Mouse (Mus musculus) forebrain, embryonic 12.5 days (tissue): ENCODE measurements at regions not wholly inside any gene's neighbourhood (a gene's known extent, or its start where the extent isn't known, plus 50 kb on each side); places are given as distances from the start of the nearest gene placed in this dataset.

Experiments
- ATAC-seq: fragments of 200-750 bp; cut with Nextera tagmentation; 2 replicates; pipeline ENCODE4 v1.8.0; 2017; ENCODE audit warnings: moderate TSS enrichment; ENCODE audit not compliant: low FRiP score
- H3K27ac ChIP-seq: fragments of 300-500 bp; sonication (generic); 2 replicates; pipeline ENCODE4 v1.5.1; 2016; ENCODE audit warnings: mild to moderate bottlenecking
- H3K27me3 ChIP-seq: fragments of 300-500 bp; sonication (generic); 2 replicates; pipeline ENCODE4 v1.6.1; 2016; ENCODE audit warnings: mild to moderate bottlenecking
- H3K36me3 ChIP-seq: fragments of 300-500 bp; sonication (generic); replicated peaks from 2 replicates; pipeline ENCODE4 v1.6.1; 2016; ENCODE audit warnings: mild to moderate bottlenecking
- H3K4me1 ChIP-seq: fragments of 300-500 bp; sonication (generic); 2 replicates; pipeline ENCODE4 v1.6.1; 2016
- H3K4me2 ChIP-seq: fragments of 300-500 bp; sonication (generic); 2 replicates; pipeline ENCODE4 v1.6.1; 2016; ENCODE audit warnings: mild to moderate bottlenecking, moderate library complexity
- H3K4me3 ChIP-seq: fragments of 300-500 bp; sonication (generic); replicated peaks from 2 replicates; pipeline ENCODE4 v1.5.1; 2016; ENCODE audit warnings: mild to moderate bottlenecking
- H3K9ac ChIP-seq: fragments of 300-500 bp; sonication (generic); 2 replicates; pipeline ENCODE4 v1.6.1; 2016; ENCODE audit warnings: mild to moderate bottlenecking
- H3K9me3 ChIP-seq: fragments of 300-500 bp; sonication (generic); 2 replicates; pipeline ENCODE4 v1.6.1; 2016
- WGBS: fragments of 180-500 bp; shearing (Covaris S2); methylation state at CpG from one replicate; pipeline ENCODE4 v1.1.7; 2016; 5-methylcytosine and 5-hydroxymethylcytosine counted together

DNA sequence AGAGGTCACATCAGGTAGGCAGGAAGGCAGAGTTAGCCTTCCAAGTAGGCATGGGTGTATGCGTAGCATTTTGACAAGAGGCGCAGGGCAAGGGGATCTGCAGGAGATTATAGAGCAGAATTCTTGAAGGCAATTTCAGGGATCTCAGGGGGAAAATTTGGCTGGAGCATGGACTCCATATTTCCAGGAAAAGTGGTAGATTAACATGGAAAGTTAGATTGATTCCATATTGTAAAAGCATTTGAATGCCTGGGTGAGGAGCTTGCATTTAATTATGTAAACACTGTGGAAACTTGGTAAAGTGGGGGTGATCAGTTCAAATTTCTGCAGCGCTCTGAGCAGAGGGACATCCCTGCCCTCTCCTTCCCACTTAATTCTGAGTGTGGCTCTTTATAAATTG is 146.7 kb downstream of the Pax3 start:
- no peaks in the 10 kb centered on the region for H3K27me3 ChIP-seq
- no peak overlapping the region for H3K4me2 ChIP-seq
- no peaks in the 10 kb centered on the region for H3K4me1 ChIP-seq
- ATAC-seq, result no peak
- H3K27ac ChIP-seq, result no peak overlapping the region
- no peak overlapping the region for H3K4me3 ChIP-seq
- no peaks in the 10 kb centered on the region for H3K36me3 ChIP-seq
- WGBS, result 90% methylated on average over 3 of the region's 3 CpGs
- no peaks in the 10 kb centered on the region for H3K9me3 ChIP-seq
- H3K9ac ChIP-seq, result no peak overlapping the region

DNA sequence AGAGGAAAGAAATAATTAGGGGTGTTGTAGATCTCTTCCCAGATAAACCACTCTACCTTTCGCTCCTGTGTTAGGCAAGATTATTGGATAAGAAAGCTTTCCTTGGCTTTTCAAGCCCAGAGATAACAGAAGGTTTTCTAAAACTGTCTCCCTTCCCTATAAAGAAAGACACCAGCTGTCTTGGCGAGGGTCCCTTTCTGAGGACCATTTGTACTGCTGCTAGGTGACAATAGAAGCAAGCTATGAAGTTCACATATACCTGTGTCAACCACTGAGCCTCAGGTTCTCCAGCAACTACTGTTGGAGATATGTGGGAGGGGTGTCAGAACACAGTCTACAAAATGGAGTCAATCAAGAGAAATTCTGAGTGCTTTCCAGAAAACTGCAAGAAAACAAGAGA is 164.6 kb downstream of the Pax3 start:
- no peak overlapping the region for H3K4me2 ChIP-seq
- no peaks in the 10 kb centered on the region; the same call in 1 of the 2 replicates for H3K27me3 ChIP-seq
- no peak overlapping the region for H3K4me3 ChIP-seq
- no peaks in the 10 kb centered on the region for H3K4me1 ChIP-seq
- no peaks in the 10 kb centered on the region for H3K9me3 ChIP-seq
- no peak overlapping the region for H3K9ac ChIP-seq
- WGBS, result 89% methylated on average over 2 of the region's 2 CpGs
- ATAC-seq, result no peak
- H3K36me3 ChIP-seq, result no peaks in the 10 kb centered on the region
- H3K27ac ChIP-seq, result no peak overlapping the region

DNA sequence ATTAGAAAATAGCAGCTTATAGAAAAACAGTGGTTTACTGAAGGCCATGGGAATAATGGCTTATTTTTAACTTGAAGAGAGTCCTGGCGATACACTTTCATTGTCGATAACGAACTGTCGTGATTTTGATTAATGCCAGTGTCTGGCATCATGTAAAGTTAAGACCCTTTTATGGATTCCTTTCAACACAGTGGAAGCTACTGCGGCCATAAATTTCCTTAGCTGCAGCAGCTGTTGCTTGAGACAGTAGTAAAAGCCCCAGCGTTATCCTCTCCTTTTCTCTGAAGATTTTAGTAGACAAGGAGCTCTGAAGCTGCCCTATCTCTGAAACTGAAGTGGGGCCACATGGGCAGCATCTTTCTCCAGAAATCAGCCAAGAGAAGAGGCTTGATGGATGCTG is 175.2 kb downstream of the Pax3 start:
- H3K4me1 ChIP-seq, result peaks cover 2% of the 10 kb centered on the region; the same call in 1 of the 2 replicates
- H3K27me3 ChIP-seq, result 0 out of 2 replicates have a peak, but pooled peaks cover 3% of the 10 kb centered on the region
- H3K4me3 ChIP-seq, result no peak overlapping the region
- no peak overlapping the region for H3K4me2 ChIP-seq
- H3K36me3 ChIP-seq, result no peaks in the 10 kb centered on the region
- no peaks in the 10 kb centered on the region for H3K9me3 ChIP-seq
- no peak overlapping the region for H3K27ac ChIP-seq
- H3K9ac ChIP-seq, result no peak overlapping the region
- ATAC-seq, result no peak
- WGBS, result 80% methylated on average over 6 of the region's 6 CpGs

DNA sequence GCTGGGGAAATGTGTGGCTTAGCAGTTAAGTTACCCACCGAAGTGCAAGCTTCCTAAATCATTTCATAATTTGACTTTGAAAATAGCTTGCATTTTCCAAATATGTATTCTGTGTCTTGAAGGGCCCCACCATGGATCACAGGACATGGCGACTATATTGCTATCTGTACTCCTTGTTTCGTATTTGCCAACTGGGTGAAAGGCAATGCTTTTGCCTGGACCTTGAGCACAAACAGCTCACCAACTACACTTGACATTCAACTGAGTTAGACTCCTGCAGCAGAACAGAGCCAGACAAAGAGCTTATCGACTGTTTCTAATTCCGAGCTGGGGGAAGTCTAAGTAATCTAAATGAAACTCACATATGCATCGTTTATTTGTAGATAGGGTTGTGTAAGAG is 175.9 kb downstream of the Pax3 start:
- Histone ChIP-seq H3K27me3 (0 out of 2 replicates have a peak, but pooled peaks cover 3% of the 10 kb centered on the region), H3K4me2 (no peak overlapping the region), H3K4me3 (no peak overlapping the region), H3K9me3 (no peaks in the 10 kb centered on the region), H3K9ac (no peak overlapping the region), H3K4me1 (peaks cover 7% of the 10 kb centered on the region; the same call in 1 of the 2 replicates), H3K27ac (no peak overlapping the region), H3K36me3 (no peaks in the 10 kb centered on the region)
- no peak for ATAC-seq
- 82% methylated on average over 6 of the region's 6 CpGs for WGBS

DNA sequence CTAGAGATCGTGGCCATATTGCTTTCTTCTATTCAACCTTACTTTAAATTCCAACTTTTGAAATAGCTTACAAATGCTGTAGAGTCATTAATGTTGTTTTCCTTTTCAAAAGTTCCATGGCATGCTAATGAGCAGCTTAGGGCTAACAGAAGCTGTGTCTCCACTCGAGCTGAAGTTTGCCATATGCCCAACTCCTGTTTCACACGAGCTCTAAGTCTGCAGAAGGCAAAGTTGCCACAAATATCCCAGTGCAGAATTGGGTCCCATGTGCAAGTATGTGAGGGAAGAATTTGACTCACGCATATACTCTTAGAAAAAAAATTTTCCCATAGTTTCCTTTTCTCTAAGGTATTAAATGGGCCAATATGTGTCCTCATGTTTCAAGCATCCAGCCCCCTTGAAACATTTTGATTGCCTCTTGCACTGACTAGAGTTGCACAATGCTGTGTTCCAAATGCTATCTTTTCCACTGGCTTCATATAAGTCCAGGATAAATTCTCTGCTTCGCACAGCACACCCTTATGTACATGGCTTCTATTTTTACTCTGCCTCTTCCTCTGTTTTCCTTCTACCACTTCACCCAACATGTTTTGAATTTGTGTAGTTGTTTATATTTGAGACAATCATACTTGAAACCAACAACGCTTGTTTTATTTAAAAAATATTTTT is 178.9 kb downstream of the Pax3 start:
- peaks cover 7% of the 10 kb centered on the region; the same call in 1 of the 2 replicates for H3K4me1 ChIP-seq
- no peak for ATAC-seq

DNA sequence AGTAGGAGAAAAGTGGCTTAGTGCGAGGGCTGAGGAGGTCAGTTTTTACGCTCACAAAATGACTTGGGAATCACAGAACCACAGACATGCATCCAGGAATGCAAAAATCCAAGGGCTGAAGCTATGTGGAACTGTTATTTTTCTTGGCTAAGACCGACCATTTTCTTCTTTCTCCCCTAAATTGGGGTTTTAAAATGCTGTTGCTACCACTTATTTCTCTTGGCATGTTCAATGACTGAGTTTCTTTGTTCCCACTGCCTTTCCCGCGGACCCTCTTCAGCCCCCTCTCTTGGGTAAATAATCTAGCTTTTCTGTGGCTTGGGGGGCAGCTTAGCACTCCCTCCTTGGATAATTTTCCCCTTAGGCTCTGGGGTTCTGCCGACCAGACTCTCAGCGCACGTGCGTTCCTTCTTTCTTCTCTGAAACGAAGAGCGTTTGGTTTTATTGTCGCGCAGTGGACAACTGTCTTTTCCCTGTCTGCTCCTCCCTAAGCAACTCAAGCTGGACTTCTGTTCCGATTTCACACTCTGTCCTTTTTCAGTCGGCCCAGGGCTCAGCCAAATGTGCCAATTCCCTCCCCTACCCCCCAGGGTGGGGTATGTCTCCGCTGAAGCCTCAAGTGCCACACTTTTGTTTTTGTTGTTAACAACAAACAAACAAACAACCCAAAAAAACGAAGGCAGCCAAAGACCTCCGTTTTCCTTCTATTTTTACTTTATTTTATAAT is 180.2 kb downstream of the Pax3 start:
- H3K4me2 ChIP-seq, result no peak overlapping the region
- no peaks in the 10 kb centered on the region for H3K36me3 ChIP-seq
- 64% methylated on average over 18 of the region's 18 CpGs for WGBS
- no peak for ATAC-seq
- H3K4me1 ChIP-seq, result peaks cover 7% of the 10 kb centered on the region; the same call in 1 of the 2 replicates
- H3K9ac ChIP-seq, result no peak overlapping the region
- peaks cover 8% of the 10 kb centered on the region; the same call in 1 of the 2 replicates for H3K27me3 ChIP-seq
- H3K4me3 ChIP-seq, result no peak overlapping the region
- no peak overlapping the region for H3K27ac ChIP-seq
- H3K9me3 ChIP-seq, result no peaks in the 10 kb centered on the region

More for the DNA sequence above, 178.9 kb downstream of the Pax3 start:
- no peak overlapping the region for H3K9ac ChIP-seq
- no peak overlapping the region for H3K4me2 ChIP-seq
- no peak overlapping the region for H3K27ac ChIP-seq
- H3K9me3 ChIP-seq, result no peaks in the 10 kb centered on the region
- no peak overlapping the region for H3K4me3 ChIP-seq
- H3K27me3 ChIP-seq, result 0 out of 2 replicates have a peak, but pooled peaks cover 7% of the 10 kb centered on the region
- H3K36me3 ChIP-seq, result no peaks in the 10 kb centered on the region
- WGBS, result 74% methylated on average over 6 of the region's 6 CpGs

DNA sequence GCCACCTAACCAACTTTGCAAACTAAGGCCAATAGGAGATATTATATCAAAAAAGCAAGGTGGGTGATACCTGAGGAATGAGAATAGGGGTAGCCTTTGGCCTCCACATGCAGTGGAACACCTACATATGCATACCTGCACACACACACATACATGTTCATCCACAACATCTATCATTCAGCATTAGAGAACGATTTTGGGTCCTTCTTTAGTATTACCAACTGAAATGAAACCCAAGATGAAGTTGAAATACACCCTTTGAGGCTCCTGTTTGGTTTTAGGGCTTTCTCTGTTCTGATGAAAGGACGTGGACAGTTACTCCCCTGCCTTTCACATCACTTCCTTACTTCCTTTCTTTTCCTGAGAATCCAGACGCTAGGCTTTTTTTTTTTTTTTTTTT is 180.9 kb downstream of the Pax3 start:
- H3K4me3 ChIP-seq, result no peak overlapping the region

DNA sequence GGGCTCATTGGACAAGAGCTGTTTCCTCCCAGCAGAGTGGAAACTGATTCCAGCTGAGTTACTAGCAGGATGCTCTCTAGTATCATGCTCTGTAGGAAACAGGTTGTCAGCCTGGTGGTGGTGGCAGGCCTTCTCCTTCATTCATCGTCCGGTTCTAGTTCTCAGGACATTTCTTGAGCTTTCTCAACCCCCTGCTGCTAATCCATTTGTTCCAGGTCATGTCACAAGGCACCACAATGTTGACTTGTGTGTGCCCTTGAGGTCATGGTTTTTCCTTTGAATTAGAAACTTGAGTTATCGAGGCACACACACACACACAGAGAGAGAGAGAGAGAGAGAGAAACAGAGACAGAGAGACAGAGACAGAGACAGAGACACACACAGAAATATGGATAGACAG is 183.5 kb downstream of the Pax3 start:
- Histone ChIP-seq H3K4me3 (no peak overlapping the region), H3K9ac (no peak overlapping the region), H3K36me3 (no peaks in the 10 kb centered on the region), H3K9me3 (no peaks in the 10 kb centered on the region), H3K4me1 (peaks cover 7% of the 10 kb centered on the region; the same call in 1 of the 2 replicates), H3K4me2 (no peak overlapping the region), H3K27me3 (peaks cover 18% of the 10 kb centered on the region; the same call in 1 of the 2 replicates), H3K27ac (no peak overlapping the region)
- no peak for ATAC-seq
- WGBS, result 9% methylated on average over 3 of the region's 3 CpGs

More for the DNA sequence above, 180.9 kb downstream of the Pax3 start:
- Histone ChIP-seq H3K27ac (no peak overlapping the region), H3K4me1 (peaks cover 7% of the 10 kb centered on the region; the same call in 1 of the 2 replicates), H3K9me3 (no peaks in the 10 kb centered on the region), H3K36me3 (no peaks in the 10 kb centered on the region), H3K9ac (no peak overlapping the region), H3K27me3 (peaks cover 11% of the 10 kb centered on the region; the same call in 1 of the 2 replicates), H3K4me2 (no peak overlapping the region)
- WGBS, result 49% methylated on average over 3 of the region's 3 CpGs
- ATAC-seq, result no peak

DNA sequence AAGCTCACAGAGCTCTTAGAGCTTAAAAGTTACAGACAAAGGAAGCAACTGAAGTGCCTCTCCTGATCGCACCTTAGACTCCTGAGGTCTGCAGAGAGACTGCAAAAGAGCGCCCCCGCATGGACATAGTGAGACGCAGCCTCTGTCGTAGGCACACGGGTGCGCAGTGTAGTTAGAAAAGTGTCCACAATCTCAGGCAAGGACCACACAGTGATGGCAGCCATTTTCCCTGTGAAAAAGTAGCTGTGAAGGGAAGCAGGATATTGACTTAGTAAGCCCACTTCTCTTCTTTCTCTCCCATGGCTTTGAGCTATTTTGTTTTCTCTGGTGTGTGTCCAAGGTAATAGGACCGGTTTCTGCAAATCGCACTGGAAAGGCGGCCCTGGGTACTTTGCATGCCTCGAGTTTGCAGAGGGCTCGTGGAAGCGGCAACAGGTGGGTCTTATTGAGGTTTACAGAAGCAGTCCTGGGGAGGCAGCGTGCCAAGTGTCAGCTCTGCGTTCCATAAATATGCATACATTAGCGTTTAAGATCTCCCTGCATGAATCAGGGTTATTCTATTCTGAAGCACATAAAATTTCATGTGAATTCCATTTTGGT is 188.0 kb downstream of the Pax3 start:
- Histone ChIP-seq H3K27ac (no peak overlapping the region), H3K27me3 (peaks cover 22% of the 10 kb centered on the region; the same call in 1 of the 2 replicates), H3K4me3 (no peak overlapping the region), H3K4me1 (no peaks in the 10 kb centered on the region), H3K4me2 (no peak overlapping the region), H3K9ac (no peak overlapping the region), H3K9me3 (no peaks in the 10 kb centered on the region), H3K36me3 (no peaks in the 10 kb centered on the region)
- WGBS, result 44% methylated on average over 16 of the region's 16 CpGs
- ATAC-seq, result no peak

DNA sequence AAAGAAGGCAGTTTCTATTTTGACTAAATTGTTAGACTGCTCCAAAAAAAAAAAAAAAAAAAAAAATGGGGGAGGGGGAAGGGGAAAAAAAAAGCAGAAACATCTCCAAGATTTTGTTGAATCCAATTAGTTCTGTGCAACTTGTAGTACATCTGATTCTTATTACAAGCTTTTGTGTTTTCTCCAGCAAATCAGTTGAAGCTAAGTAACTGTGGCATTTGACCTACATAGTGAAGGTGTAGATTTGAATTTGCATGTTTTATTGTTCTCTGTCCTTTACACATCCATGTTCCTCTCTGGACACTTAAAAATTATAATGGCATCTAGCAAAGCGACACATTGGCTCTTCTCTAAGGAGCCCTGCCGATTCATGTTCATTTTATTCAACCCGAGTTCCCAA is 192.6 kb downstream of the Pax3 start:
- Histone ChIP-seq H3K27me3 (peaks cover 9% of the 10 kb centered on the region; the same call in 1 of the 2 replicates), H3K9ac (no peak overlapping the region), H3K27ac (no peak overlapping the region), H3K9me3 (no peaks in the 10 kb centered on the region), H3K4me2 (no peak overlapping the region), H3K4me3 (no peak overlapping the region), H3K36me3 (no peaks in the 10 kb centered on the region), H3K4me1 (no peaks in the 10 kb centered on the region)
- ATAC-seq, result no peak
- 78% methylated on average over 3 of the region's 3 CpGs for WGBS

DNA sequence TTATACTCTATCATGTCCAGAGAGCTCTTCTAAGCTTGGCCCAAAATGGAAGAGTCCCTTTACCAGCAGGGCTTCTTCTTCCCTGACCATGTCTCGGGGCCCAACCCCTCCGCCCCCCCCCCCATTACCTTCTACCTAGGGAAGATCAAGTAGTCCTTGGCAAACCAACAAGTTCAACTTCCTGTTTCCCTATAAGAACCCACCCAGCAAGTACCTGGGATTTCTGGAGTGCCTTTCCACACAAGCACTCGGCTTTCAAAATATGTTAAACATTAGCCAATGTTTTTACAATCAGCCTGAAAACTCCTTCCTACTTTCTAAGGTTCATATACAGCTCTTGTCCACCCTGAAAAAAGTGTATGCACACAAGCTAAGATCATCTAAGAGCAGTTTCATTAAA is 198.2 kb downstream of the Pax3 start:
- no peaks in the 10 kb centered on the region for H3K36me3 ChIP-seq
- WGBS, result 87% methylated on average over 3 of the region's 3 CpGs
- H3K4me3 ChIP-seq, result no peak overlapping the region
- H3K9me3 ChIP-seq, result no peaks in the 10 kb centered on the region
- H3K4me2 ChIP-seq, result no peak overlapping the region
- no peak overlapping the region for H3K27ac ChIP-seq
- no peak overlapping the region for H3K9ac ChIP-seq
- no peaks in the 10 kb centered on the region for H3K4me1 ChIP-seq
- no peak for ATAC-seq
- peaks cover 3% of the 10 kb centered on the region; the same call in 1 of the 2 replicates for H3K27me3 ChIP-seq

DNA sequence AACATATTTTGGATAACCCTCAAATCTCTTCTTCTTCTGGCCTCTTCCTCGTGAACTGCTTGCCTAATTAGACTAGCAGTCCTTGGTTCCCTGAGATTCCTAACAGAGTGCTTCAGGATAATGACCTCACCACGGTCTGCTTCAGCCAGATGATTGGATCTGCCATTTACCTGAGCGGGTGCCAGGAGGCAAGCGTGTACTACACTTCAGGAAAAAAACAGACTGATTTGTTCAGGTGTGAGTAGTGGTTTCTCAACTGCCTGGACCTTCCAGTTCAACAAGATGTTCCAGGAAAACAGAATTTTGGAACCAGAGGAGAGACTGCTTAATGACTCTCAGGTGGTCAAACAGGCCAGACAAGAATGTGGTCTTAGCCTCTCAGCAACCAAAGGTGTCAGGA is 215.4 kb downstream of the Pax3 start:
- Histone ChIP-seq H3K4me2 (no peak overlapping the region), H3K36me3 (no peaks in the 10 kb centered on the region), H3K27me3 (peaks cover 42% of the 10 kb centered on the region), H3K4me1 (no peaks in the 10 kb centered on the region), H3K4me3 (no peak overlapping the region), H3K27ac (no peak overlapping the region), H3K9ac (no peak overlapping the region), H3K9me3 (no peaks in the 10 kb centered on the region)
- 64% methylated on average over 4 of the region's 4 CpGs for WGBS
- ATAC-seq, result no peak
